Mouse (Mus musculus): ENCODE results near the gene Sycp3.
A peak's percentile ranks its signal among the peaks of the same experiment; 100 is the strongest.
"Not testable (repeated sequence)": the region's sequence is repeated elsewhere in the genome, so short reads cannot be mapped to it uniquely, and the experiment has no call there.

Sycp3 gene

GRCm38 (mm10) chr10:88501370-88501769 lies 42.0 kb downstream of the Sycp3 start:
- DNase-seq (ENCODE audit: low read depth), result no peak

- DNase-seq (ENCODE audit: low read depth), result no peak
Measured at GRCm38 (mm10) chr10:88501886-88502765, 42.8 kb downstream of the Sycp3 start.

- DNase-seq (ENCODE audit: low read depth), result no peak
Measured at GRCm38 (mm10) chr10:88502919-88503318, 43.5 kb downstream of the Sycp3 start.

GRCm38 (mm10) chr10:88503421-88504314 lies 44.3 kb downstream of the Sycp3 start, which contains the start of gene Chpt1:
Chpt1 (minus strand) TSS chr10:88504073.
- DNase-seq (ENCODE audit: low read depth), result peak; percentile 82

GRCm38 (mm10) chr10:88504481-88504880 lies 45.1 kb downstream of the Sycp3 start:
- DNase-seq (ENCODE audit: low read depth), result no peak

- no peak for DNase-seq (ENCODE audit: low read depth)
Measured at GRCm38 (mm10) chr10:88505256-88505655, 45.9 kb downstream of the Sycp3 start.

GRCm38 (mm10) chr10:88507691-88508143 lies 48.3 kb downstream of the Sycp3 start:
- DNase-seq (ENCODE audit: low read depth), result no peak

GRCm38 (mm10) chr10:88510503-88511271 lies 51.3 kb downstream of the Sycp3 start:
- DNase-seq (ENCODE audit: low read depth), result no peak

- no peak for DNase-seq (ENCODE audit: low read depth)
Measured at GRCm38 (mm10) chr10:88511355-88511754, 52.0 kb downstream of the Sycp3 start.

- no peak for DNase-seq (ENCODE audit: low read depth)
Measured at GRCm38 (mm10) chr10:88513574-88514135, 54.3 kb downstream of the Sycp3 start.

- no peak for DNase-seq (ENCODE audit: low read depth)
Measured at GRCm38 (mm10) chr10:88514495-88514894, 55.1 kb downstream of the Sycp3 start.

GRCm38 (mm10) chr10:88515049-88515448 lies 55.7 kb downstream of the Sycp3 start:
- not testable (repeated sequence) for DNase-seq (ENCODE audit: low read depth)

GRCm38 (mm10) chr10:88522795-88523194 lies 63.4 kb downstream of the Sycp3 start:
- DNase-seq (ENCODE audit: low read depth), result no peak
